Mouse (Mus musculus): Measurements from ENCODE around the gene Spred2. TPM values are rescaled to one million over a fixed set of nuclear protein-coding genes. Genes with fewer than 3 reads are reported as not detected.

The Spred2 gene
- polyA plus RNA-seq, 1 experiment from 2014 or later = 8.5 TPM

DNA sequence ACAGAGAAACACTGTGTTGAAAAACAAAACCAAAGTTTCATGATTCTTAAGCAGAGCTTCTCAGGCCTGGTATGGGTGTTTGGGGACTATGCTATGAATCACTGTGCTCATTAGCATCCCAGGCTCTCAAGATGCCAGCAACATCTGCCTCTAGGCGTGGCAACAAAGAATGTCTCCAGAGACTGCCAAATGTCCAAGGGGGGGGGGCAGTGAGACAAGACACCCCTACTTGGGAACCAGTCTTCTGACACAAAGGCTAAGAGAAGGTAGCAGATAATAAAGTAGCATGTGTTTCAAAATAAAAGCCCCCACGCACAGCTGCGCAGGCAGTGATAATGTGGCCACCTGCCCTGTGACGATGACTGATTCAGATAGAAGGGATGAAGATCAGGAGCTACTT lies 119.1 kb downstream of the Spred2 start:
- no peak for TF ChIP-seq CTCF (IDR thresholded peaks at IDR 0.05; ENCODE audit: low read depth)
- Histone ChIP-seq H3K36me3 (ENCODE audit: insufficient read depth, low read length) (no peaks in the 10 kb centered on the region), H3K9ac (ENCODE audit: low read depth, low read length) (no peak overlapping the region), H3K4me1 (replicated peaks; ENCODE audit: insufficient read depth, low read length) (peaks cover 8% of the 10 kb centered on the region; the same call in 1 of the 2 replicates), H3K4me2 (ENCODE audit: low read length) (no peak overlapping the region), H3K27me3 (ENCODE audit: insufficient read depth, low read length) (no peaks in the 10 kb centered on the region), H3K9me3 (replicated peaks; ENCODE audit: low read length) (no peaks in the 10 kb centered on the region), H3K27ac (no peak overlapping the region), H3K4me3 (replicated peaks; ENCODE audit: low read depth, low read length) (no peak overlapping the region)
- DNase-seq (ENCODE audit: low spot score) = no peak
- 73% methylated on average over 4 of the region's 4 CpGs for WGBS
- ATAC-seq (replicated peaks; ENCODE audit: low FRiP score, low read depth) = no peak

DNA sequence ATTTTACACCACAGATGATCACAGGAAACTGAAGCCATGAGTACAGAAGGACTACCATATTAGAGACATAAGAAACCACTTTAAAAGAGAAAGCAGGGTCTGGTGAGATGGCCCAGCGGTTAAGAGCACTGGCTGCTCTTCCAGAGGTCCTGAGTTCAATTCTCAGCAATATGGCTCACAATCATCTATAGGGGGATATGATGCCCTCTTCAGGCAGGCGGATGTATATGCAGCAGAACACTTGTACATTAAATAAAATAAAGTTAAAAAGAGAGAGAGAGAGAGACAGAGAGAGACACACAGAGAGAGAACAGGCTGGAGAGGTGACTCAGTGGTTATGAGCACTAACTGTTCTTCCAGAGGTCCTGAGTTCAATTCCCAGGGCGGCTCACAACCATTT lies 121.4 kb downstream of the Spred2 start:
- Histone ChIP-seq H3K36me3 (ENCODE audit: insufficient read depth, low read length) (no peaks in the 10 kb centered on the region), H3K4me2 (ENCODE audit: low read length) (no peak overlapping the region), H3K9me3 (replicated peaks; ENCODE audit: low read length) (no peaks in the 10 kb centered on the region), H3K9ac (ENCODE audit: low read depth, low read length) (no peak overlapping the region), H3K27me3 (ENCODE audit: insufficient read depth, low read length) (no peaks in the 10 kb centered on the region), H3K4me1 (replicated peaks; ENCODE audit: insufficient read depth, low read length) (peaks cover 8% of the 10 kb centered on the region; the same call in 1 of the 2 replicates), H3K4me3 (replicated peaks; ENCODE audit: low read depth, low read length) (no peak overlapping the region), H3K27ac (no peak overlapping the region)
- peak; percentile 45 for TF ChIP-seq CTCF (IDR thresholded peaks at IDR 0.05; ENCODE audit: low read depth)
- WGBS = 83% methylated on average over 3 of the region's 3 CpGs
- DNase-seq (ENCODE audit: low spot score) (no peak), ATAC-seq (replicated peaks; ENCODE audit: low FRiP score, low read depth) (no peak)

DNA sequence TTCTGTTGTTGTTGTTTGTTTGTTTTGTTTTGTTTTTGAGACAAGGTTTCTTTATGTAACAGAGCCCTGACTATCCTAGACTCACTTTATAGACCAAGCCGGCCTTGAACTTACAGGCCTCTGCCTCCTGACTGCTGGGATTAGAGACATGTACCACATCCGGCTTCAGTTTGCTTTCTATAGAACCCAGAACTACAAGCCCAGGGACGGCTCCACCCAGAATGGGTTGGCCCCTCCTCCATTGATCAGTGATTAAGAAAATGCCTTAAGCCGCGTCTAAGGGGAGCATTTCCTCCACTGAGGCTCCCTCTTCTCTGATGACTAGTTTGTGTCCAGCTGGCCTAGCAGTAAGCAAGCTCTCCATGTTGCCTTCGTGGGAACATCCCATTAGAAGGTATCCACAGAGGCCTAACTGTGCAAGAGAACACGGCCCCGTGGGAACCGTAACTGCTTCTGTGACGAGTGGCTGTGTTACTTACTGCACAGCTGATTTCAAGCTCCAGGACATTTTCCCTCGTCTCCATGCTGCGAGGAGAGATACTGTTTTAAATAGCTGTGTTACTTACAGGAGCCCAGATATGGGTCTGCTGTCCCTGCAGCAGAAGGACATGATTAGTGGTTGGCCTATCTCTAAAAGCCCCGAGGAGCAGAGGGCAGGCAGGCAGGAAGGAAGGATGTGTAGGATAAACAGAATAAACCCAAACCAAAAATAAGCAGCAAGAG lies 128.8 kb downstream of the Spred2 start:
- H3K36me3 ChIP-seq (ENCODE audit: insufficient read depth, low read length) = no peaks in the 10 kb centered on the region
- no peak for TF ChIP-seq CTCF (IDR thresholded peaks at IDR 0.05; ENCODE audit: low read depth)
- ATAC-seq (replicated peaks; ENCODE audit: low FRiP score, low read depth) = no peak
- H3K27me3 ChIP-seq (ENCODE audit: insufficient read depth, low read length) = no peaks in the 10 kb centered on the region
- H3K9me3 ChIP-seq (replicated peaks; ENCODE audit: low read length) = no peaks in the 10 kb centered on the region
- WGBS = 64% methylated on average over 13 of the region's 13 CpGs
- no peaks in the 10 kb centered on the region for H3K4me1 ChIP-seq (replicated peaks; ENCODE audit: insufficient read depth, low read length)
- H3K4me3 ChIP-seq (replicated peaks; ENCODE audit: low read depth, low read length) = no peak overlapping the region
- no peak for DNase-seq (ENCODE audit: low spot score)
- no peak overlapping the region for H3K4me2 ChIP-seq (ENCODE audit: low read length)
- no peak overlapping the region for H3K27ac ChIP-seq
- no peak overlapping the region for H3K9ac ChIP-seq (ENCODE audit: low read depth, low read length)

DNA sequence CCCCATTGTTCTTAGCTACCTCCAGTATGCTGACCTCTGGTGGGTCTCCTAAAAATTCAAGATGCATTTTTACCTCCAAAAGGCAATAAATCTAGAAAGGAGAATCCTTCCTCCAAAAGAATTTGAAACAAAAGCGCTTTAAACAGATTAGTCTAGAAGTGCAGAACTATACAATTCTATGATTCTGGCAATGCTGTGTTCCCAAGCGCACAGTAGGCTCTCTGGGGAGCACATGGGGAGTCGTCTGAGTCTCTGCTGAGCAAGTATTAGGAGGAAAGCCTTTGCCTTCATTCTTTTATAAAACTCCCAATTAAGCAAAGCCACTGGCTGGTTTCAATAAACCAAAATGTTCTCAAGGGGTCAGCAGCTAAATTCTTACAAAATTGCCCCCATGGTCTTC lies 129.8 kb downstream of the Spred2 start:
- 82% methylated on average over 3 of the region's 3 CpGs for WGBS
- no peak for TF ChIP-seq CTCF (IDR thresholded peaks at IDR 0.05; ENCODE audit: low read depth)

DNA sequence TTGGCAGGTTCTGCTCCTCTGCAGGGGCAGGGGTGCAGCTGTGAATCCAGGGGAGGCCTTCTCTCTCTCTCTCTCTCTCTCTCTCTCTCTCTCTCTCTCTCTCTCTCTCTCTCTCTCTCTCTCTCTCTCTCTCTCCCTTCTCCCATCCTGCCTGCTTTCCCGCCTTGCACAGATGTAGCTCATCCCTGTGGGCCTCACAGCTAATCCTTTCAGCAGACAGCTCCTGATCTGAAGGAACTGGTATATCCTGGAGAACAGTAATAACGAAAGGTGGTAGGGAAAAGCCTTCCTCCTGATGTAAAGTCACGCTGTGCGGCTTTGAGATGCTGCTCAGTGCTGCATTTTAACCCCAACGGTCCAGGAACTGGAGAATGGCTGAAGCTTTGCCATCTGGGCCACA lies 130.4 kb downstream of the Spred2 start:
- H3K4me3 ChIP-seq (replicated peaks; ENCODE audit: low read depth, low read length) = no peak overlapping the region
- DNase-seq (ENCODE audit: low spot score) (no peak), ATAC-seq (replicated peaks; ENCODE audit: low FRiP score, low read depth) (no peak)
- 35% methylated on average over 5 of the region's 5 CpGs for WGBS
- H3K9ac ChIP-seq (ENCODE audit: low read depth, low read length) = no peak overlapping the region
- H3K4me2 ChIP-seq (ENCODE audit: low read length) = no peak overlapping the region
- no peaks in the 10 kb centered on the region for H3K27me3 ChIP-seq (ENCODE audit: insufficient read depth, low read length)
- no peaks in the 10 kb centered on the region for H3K4me1 ChIP-seq (replicated peaks; ENCODE audit: insufficient read depth, low read length)
- no peak overlapping the region for H3K27ac ChIP-seq
- H3K36me3 ChIP-seq (ENCODE audit: insufficient read depth, low read length) = no peaks in the 10 kb centered on the region
- no peak for TF ChIP-seq CTCF (IDR thresholded peaks at IDR 0.05; ENCODE audit: low read depth)
- H3K9me3 ChIP-seq (replicated peaks; ENCODE audit: low read length) = no peaks in the 10 kb centered on the region

More for the DNA sequence above, 129.8 kb downstream of the Spred2 start:
- ATAC-seq (replicated peaks; ENCODE audit: low FRiP score, low read depth) (no peak), DNase-seq (ENCODE audit: low spot score) (no peak)
- no peak overlapping the region for H3K27ac ChIP-seq
- no peak overlapping the region for H3K4me3 ChIP-seq (replicated peaks; ENCODE audit: low read depth, low read length)
- no peak overlapping the region for H3K9ac ChIP-seq (ENCODE audit: low read depth, low read length)
- H3K36me3 ChIP-seq (ENCODE audit: insufficient read depth, low read length) = no peaks in the 10 kb centered on the region
- H3K9me3 ChIP-seq (replicated peaks; ENCODE audit: low read length) = no peaks in the 10 kb centered on the region
- H3K27me3 ChIP-seq (ENCODE audit: insufficient read depth, low read length) = no peaks in the 10 kb centered on the region
- H3K4me2 ChIP-seq (ENCODE audit: low read length) = no peak overlapping the region
- H3K4me1 ChIP-seq (replicated peaks; ENCODE audit: insufficient read depth, low read length) = no peaks in the 10 kb centered on the region

DNA sequence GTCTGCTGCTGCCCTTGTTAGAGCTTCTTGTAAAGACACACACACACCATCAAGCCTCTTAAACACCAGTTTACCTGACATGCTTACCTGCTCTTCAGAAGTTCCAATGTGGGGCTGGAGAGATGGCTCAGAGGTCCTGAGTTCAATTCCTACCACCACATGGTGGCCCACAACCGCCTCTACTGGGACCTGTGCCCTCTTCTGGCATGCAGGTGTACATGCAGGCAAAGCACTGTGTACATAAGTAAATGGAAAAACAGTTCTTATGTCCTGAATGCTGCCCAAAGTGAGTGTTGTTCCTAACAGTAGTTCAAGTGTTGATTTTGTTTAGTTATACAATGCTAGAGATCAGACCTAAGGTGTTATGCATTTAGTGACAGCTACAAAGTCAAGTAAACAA lies 132.0 kb downstream of the Spred2 start:
- no peak overlapping the region for H3K9ac ChIP-seq (ENCODE audit: low read depth, low read length)
- no peaks in the 10 kb centered on the region for H3K9me3 ChIP-seq (replicated peaks; ENCODE audit: low read length)
- H3K27ac ChIP-seq = no peak overlapping the region
- 84% methylated on average over 1 of the region's 1 CpGs for WGBS
- H3K4me1 ChIP-seq (replicated peaks; ENCODE audit: insufficient read depth, low read length) = no peaks in the 10 kb centered on the region
- H3K4me3 ChIP-seq (replicated peaks; ENCODE audit: low read depth, low read length) = no peak overlapping the region
- TF ChIP-seq CTCF (IDR thresholded peaks at IDR 0.05; ENCODE audit: low read depth) = peak; percentile 33
- H3K36me3 ChIP-seq (ENCODE audit: insufficient read depth, low read length) = peaks cover 8% of the 10 kb centered on the region; the same call in 1 of the 2 replicates
- DNase-seq (ENCODE audit: low spot score) (no peak), ATAC-seq (replicated peaks; ENCODE audit: low FRiP score, low read depth) (no peak)
- H3K4me2 ChIP-seq (ENCODE audit: low read length) = no peak overlapping the region
- no peaks in the 10 kb centered on the region for H3K27me3 ChIP-seq (ENCODE audit: insufficient read depth, low read length)
